Mouse (Mus musculus): ENCODE measurements at regions not wholly inside any gene's neighbourhood (a gene's known extent, or its start where the extent isn't known, plus 50 kb on each side); places are given as distances from the start of the nearest gene placed in this dataset.
"Not testable (repeated sequence)": the region's sequence is repeated elsewhere in the genome, so short reads cannot be mapped to it uniquely, and the experiment has no call there.

DNA sequence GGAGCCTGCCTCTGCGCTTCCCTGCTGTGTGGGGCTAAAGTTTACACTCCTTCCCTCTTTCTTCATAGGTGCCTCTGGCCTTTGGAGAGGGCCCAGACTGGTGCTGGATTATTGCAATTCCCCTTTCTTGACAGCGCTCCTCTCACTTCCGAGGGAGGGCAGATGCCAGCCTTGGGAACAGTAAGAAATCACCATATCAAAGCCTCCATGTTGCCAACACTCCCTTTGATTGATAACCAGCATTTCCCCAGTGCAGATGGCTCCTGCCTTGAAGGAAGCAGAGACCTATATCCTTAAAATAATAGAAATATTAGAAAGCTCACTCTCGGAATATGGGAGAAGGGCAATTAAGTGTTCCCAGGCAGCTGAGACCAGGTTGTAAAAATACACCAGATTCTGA lies 63.1 kb upstream of the Cep295 start:
- H3K9me3 ChIP-seq = no peaks in the 10 kb centered on the region
- H3K4me1 ChIP-seq = peaks cover 18% of the 10 kb centered on the region
- H3K27me3 ChIP-seq (replicated peaks; ENCODE audit: low read depth, poor library complexity, severe bottlenecking) = no peaks in the 10 kb centered on the region
- H3K4me3 ChIP-seq = no peak overlapping the region
- no peak for DNase-seq (ENCODE audit: low spot score)
- H3K27ac ChIP-seq (replicated peaks) = no peak overlapping the region
- no peaks in the 10 kb centered on the region for H3K36me3 ChIP-seq (replicated peaks)
- WGBS = 66% methylated on average over 4 of the region's 4 CpGs

GRCm38 (mm10) chr9:15421864-15422263 lies 64.3 kb upstream of the Cep295 start:
- Histone ChIP-seq H3K27me3 (replicated peaks; ENCODE audit: low read depth, poor library complexity, severe bottlenecking) (no peaks in the 10 kb centered on the region), H3K27ac (replicated peaks) (no peak overlapping the region), H3K4me1 (peaks cover 18% of the 10 kb centered on the region), H3K36me3 (replicated peaks) (no peaks in the 10 kb centered on the region), H3K9me3 (no peaks in the 10 kb centered on the region), H3K4me3 (no peak overlapping the region)
- WGBS = 25% methylated on average over 10 of the region's 10 CpGs
- DNase-seq (ENCODE audit: low spot score) = peak; percentile 55

GRCm38 (mm10) chr9:15434279-15434678 lies 59.0 kb upstream of the Smco4 start:
- H3K9me3 ChIP-seq; H3K27ac ChIP-seq (replicated peaks); H3K27me3 ChIP-seq (replicated peaks; ENCODE audit: low read depth, poor library complexity, severe bottlenecking); H3K36me3 ChIP-seq (replicated peaks); H3K4me3 ChIP-seq; H3K4me1 ChIP-seq: not testable (repeated sequence)
- peak; percentile 23 for DNase-seq (ENCODE audit: low spot score)
- WGBS = 68% methylated on average over 11 of the region's 11 CpGs

DNA sequence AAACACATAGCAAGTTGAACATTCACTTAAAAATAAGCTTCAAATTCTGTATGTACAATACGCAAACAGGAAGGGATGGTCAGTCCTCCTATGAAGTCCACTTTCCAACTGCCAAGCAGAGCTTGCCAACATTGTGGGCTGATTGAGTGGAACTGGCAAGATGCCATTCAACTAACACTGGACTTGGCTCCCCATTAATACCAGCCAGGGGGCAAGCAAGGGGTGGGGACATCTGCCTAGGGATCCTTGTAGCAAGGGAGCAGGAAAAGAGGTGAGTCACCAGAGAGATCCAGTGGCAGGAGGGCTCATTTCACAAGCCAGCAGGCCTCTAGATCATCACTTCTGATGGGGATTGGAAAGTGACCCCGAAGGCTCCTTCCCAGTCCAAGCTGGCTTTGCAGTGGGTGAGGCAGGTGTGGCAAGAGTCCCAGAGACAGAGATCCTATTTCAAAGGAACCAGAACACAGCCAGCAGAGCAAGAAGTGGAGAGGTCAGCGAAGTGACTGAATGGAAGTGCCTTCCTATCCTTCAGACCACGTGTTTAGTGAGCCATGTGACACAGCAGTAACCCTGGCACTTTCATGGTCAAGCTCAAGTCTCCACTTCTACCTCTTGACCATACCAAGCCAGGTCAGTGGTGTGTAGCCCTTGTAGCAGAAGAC lies 53.8 kb upstream of the Smco4 start:
- H3K9me3 ChIP-seq = no peaks in the 10 kb centered on the region
- H3K36me3 ChIP-seq (replicated peaks) = no peaks in the 10 kb centered on the region
- no peaks in the 10 kb centered on the region for H3K4me1 ChIP-seq
- no peaks in the 10 kb centered on the region for H3K27me3 ChIP-seq (replicated peaks; ENCODE audit: low read depth, poor library complexity, severe bottlenecking)
- 66% methylated on average over 4 of the region's 4 CpGs for WGBS
- DNase-seq (ENCODE audit: low spot score) = no peak
- H3K27ac ChIP-seq (replicated peaks) = no peak overlapping the region
- no peak overlapping the region for H3K4me3 ChIP-seq

DNA sequence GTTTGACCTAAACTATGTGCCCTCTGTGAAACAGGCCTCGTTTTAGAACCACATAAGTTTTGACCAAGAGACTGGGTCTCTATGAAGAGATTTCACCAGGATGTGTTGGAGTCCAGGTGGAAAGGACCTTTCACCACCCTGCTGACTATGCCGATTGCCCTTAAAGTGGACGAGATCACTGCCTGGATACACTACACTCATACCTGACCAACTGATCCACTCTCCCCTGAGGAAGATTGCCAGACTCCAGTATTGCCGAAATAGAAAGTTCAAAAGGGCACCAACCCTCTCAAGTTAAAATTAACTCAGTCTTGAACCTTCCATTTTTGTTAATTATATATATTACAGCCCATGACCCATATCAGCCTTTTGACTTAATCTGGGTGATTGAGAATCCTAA lies 51.1 kb upstream of the Smco4 start:
- no peak for DNase-seq (ENCODE audit: low spot score)
- no peak overlapping the region for H3K4me3 ChIP-seq
- H3K36me3 ChIP-seq (replicated peaks) = no peaks in the 10 kb centered on the region
- no peaks in the 10 kb centered on the region for H3K4me1 ChIP-seq
- no peaks in the 10 kb centered on the region for H3K9me3 ChIP-seq
- H3K27me3 ChIP-seq (replicated peaks; ENCODE audit: low read depth, poor library complexity, severe bottlenecking) = no peaks in the 10 kb centered on the region
- no peak overlapping the region for H3K27ac ChIP-seq (replicated peaks)
- 83% methylated on average over 4 of the region's 4 CpGs for WGBS

Measured in embryonic facial prominence, embryonic 10.5 days (tissue).